19 mouse cellular contexts compared by ENCODE assay signal in the genomic region with DNA sequence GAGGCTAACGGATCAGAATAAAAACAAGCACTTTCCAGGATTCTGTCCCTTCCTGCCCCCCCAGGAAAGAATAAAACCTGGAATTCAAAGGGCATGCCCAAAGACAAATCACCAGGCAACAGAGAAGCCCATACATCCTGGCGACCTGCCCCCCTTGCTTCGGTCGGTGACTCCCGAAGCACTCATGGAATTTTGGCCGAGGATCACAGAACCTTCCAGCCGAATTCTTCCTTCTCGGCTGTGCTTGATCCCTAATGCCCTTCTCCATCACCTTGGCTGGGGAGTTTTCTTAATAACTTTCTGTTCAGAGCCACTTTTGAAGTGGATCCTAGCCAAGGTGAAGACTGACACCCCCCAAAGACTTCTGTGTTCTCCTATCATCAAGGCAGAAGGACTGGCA.
A peak's percentile ranks its signal among the peaks of the same experiment; 100 is the strongest.
DNase-seq lines count a peak whose midpoint lies in the region; ATAC-seq and TF ChIP-seq lines count a peak whose summit lies in the region.
"Had no signal": no experiment of that assay in that cellular context is flagged by ENCODE, and none has a peak within 500 bp of the region (broad histone marks: within the 10 kb centered on the region; RNA-seq: fewer than 3 reads in every experiment).

No protein-coding gene starts in this region.

- no peaks in the 10 kb centered on the region for H3K79me2 ChIP-seq in heart, adult 2 months (replicated peaks; ENCODE audit: control insufficient read depth, insufficient read depth, low read length)

- no peak overlapping the region for H3K4me3 ChIP-seq in heart, adult 2 months
- H3K4me3 ChIP-seq in heart, embryonic 11.5 days (ENCODE audit: low read depth, low read length) = no peak overlapping the region
- no peak overlapping the region for H3K4me3 ChIP-seq in lung, embryonic 14.5 days (ENCODE audit: low read depth, low read length)
- H3K4me3 ChIP-seq in kidney, postnatal 0 days (replicated peaks; ENCODE audit: low read depth, low read length) = no peak overlapping the region
- no peak overlapping the region for H3K4me3 ChIP-seq in hindbrain, embryonic 13.5 days
- H3K4me3 ChIP-seq: erythroblast, embryonic 14.5 days; heart, embryonic 15.5 days; neural tube, embryonic 12.5 days had no signal

- H3K4me1 ChIP-seq in heart, adult 2 months (ENCODE audit: control insufficient read depth, insufficient read depth, low read length) = peaks cover 18% of the 10 kb centered on the region
- peaks cover 15% of the 10 kb centered on the region for H3K4me1 ChIP-seq in heart, embryonic 11.5 days (ENCODE audit: control insufficient read depth, insufficient read depth, low read length)
- H3K4me1 ChIP-seq in lung, embryonic 14.5 days (ENCODE audit: insufficient read depth) = peaks cover 5% of the 10 kb centered on the region; the same call in 1 of the 2 replicates
- H3K4me1 ChIP-seq in kidney, postnatal 0 days (replicated peaks; ENCODE audit: insufficient read depth, low read length) = peaks cover 18% of the 10 kb centered on the region
- 0 out of 2 replicates have a peak, but pooled peaks cover 3% of the 10 kb centered on the region for H3K4me1 ChIP-seq in hindbrain, embryonic 13.5 days (replicated peaks)
- H3K4me1 ChIP-seq: neural tube, embryonic 12.5 days had no signal

- H3K9ac ChIP-seq in heart, adult 2 months (ENCODE audit: low read depth, low read length) = no peak overlapping the region
- no peak overlapping the region for H3K9ac ChIP-seq in heart, embryonic 11.5 days (ENCODE audit: low read depth, low read length)
- no peak overlapping the region for H3K9ac ChIP-seq in lung, embryonic 14.5 days
- H3K9ac ChIP-seq in kidney, postnatal 0 days (ENCODE audit: low read depth, low read length) = no peak overlapping the region
- no peak overlapping the region for H3K9ac ChIP-seq in hindbrain, embryonic 13.5 days
- H3K9ac ChIP-seq: heart, embryonic 15.5 days; neural tube, embryonic 12.5 days had no signal

- intact Hi-C loops in heart, adult 2 months (cut with DNase I) = loop anchor here (2.0 to 10.0 kb wide), 3 partner anchors 22 to 426 kb away; a partner anchor contains a TSS

- TF ChIP-seq CTCF in heart, adult 2 months (IDR thresholded peaks at IDR 0.05) = no peak
- no peak for TF ChIP-seq CTCF in lung, embryonic 14.5 days (IDR thresholded peaks at IDR 0.05; ENCODE audit: low read depth)
- no peak for TF ChIP-seq CTCF in kidney, postnatal 0 days (IDR thresholded peaks at IDR 0.05; ENCODE audit: low read depth)

- no peaks in the 10 kb centered on the region for H3K27me3 ChIP-seq in heart, adult 2 months (ENCODE audit: control insufficient read depth, insufficient read depth, low read length)
- H3K27me3 ChIP-seq in heart, embryonic 11.5 days (ENCODE audit: control insufficient read depth, insufficient read depth, low read length) = no peaks in the 10 kb centered on the region
- no peaks in the 10 kb centered on the region for H3K27me3 ChIP-seq in lung, embryonic 14.5 days (ENCODE audit: insufficient read depth, low read length)
- no peaks in the 10 kb centered on the region for H3K27me3 ChIP-seq in kidney, postnatal 0 days (ENCODE audit: insufficient read depth, low read length)
- H3K27me3 ChIP-seq in hindbrain, embryonic 13.5 days = no peaks in the 10 kb centered on the region
- H3K27me3 ChIP-seq: heart, embryonic 15.5 days; neural tube, embryonic 12.5 days had no signal

- TF ChIP-seq EP300 in heart, adult 2 months (IDR thresholded peaks at IDR 0.05; ENCODE audit: insufficient read depth, low read depth, low read length) = no peak

- no peak overlapping the region for H3K4me2 ChIP-seq in heart, embryonic 11.5 days
- H3K4me2 ChIP-seq in lung, embryonic 14.5 days = no peak overlapping the region
- H3K4me2 ChIP-seq in kidney, postnatal 0 days (ENCODE audit: low read length) = no peak overlapping the region
- no peak overlapping the region for H3K4me2 ChIP-seq in hindbrain, embryonic 13.5 days
- H3K4me2 ChIP-seq: heart, embryonic 15.5 days; liver, embryonic 11.5 days; neural tube, embryonic 12.5 days had no signal

- peaks cover 5% of the 10 kb centered on the region; the same call in 1 of the 2 replicates for H3K36me3 ChIP-seq in heart, adult 2 months (ENCODE audit: control insufficient read depth, insufficient read depth, low read length)
- H3K36me3 ChIP-seq in heart, embryonic 11.5 days (ENCODE audit: control insufficient read depth, insufficient read depth, low read length) = no peaks in the 10 kb centered on the region
- H3K36me3 ChIP-seq in lung, embryonic 14.5 days (ENCODE audit: insufficient read depth) = no peaks in the 10 kb centered on the region
- no peaks in the 10 kb centered on the region for H3K36me3 ChIP-seq in kidney, postnatal 0 days (ENCODE audit: insufficient read depth, low read length)
- H3K36me3 ChIP-seq in hindbrain, embryonic 13.5 days = no peaks in the 10 kb centered on the region
- H3K36me3 ChIP-seq: heart, embryonic 15.5 days; neural tube, embryonic 12.5 days had no signal

- ATAC-seq in heart, embryonic 11.5 days (replicated peaks; ENCODE audit: insufficient number of reproducible peaks, low FRiP score, low TSS enrichment) = no peak
- no peak for ATAC-seq in lung, embryonic 14.5 days (ENCODE audit: insufficient read depth)
- no peak for ATAC-seq in kidney, postnatal 0 days (replicated peaks; ENCODE audit: low FRiP score, low read depth)
- ATAC-seq in hindbrain, embryonic 13.5 days (ENCODE audit: low FRiP score) = no peak
- ATAC-seq: forebrain, embryonic 14.5 days; hindbrain, embryonic 16.5 days; intestine, postnatal 0 days had no signal

- peak; percentile 29 to 36 for DNase-seq in heart, adult 2 months
- peak; percentile 40 for DNase-seq in lung, embryonic 14.5 days
- no peak for DNase-seq in lung, postnatal 36 days
- peak; percentile 62 for DNase-seq in adrenal gland, postnatal 10 days
- DNase-seq in kidney, postnatal 0 days (ENCODE audit: low spot score) = peak; percentile 43
- no peak for DNase-seq in cerebellum, adult 11-12 months
- DNase-seq: cerebellum, adult 18-20 months; right cerebral cortex, postnatal 25 days; thymus, postnatal 14 days had no signal

- WGBS in heart, adult 2 months = 24% methylated on average over 8 of the region's 8 CpGs
- 71% methylated on average over 8 of the region's 8 CpGs for WGBS in heart, embryonic 11.5 days (ENCODE audit: insufficient replicate concordance)
- WGBS in lung, embryonic 14.5 days = 63% methylated on average over 8 of the region's 8 CpGs
- WGBS in kidney, postnatal 0 days = 49% methylated on average over 8 of the region's 8 CpGs
- 86% methylated on average over 8 of the region's 8 CpGs for WGBS in hindbrain, embryonic 13.5 days

- no peaks in the 10 kb centered on the region for H3K9me3 ChIP-seq in heart, embryonic 11.5 days (replicated peaks; ENCODE audit: control insufficient read depth, low read length)
- H3K9me3 ChIP-seq in lung, embryonic 14.5 days (ENCODE audit: low read depth, low read length) = no peaks in the 10 kb centered on the region
- H3K9me3 ChIP-seq in kidney, postnatal 0 days (replicated peaks; ENCODE audit: low read length) = no peaks in the 10 kb centered on the region
- no peaks in the 10 kb centered on the region; the same call in 1 of the 2 replicates for H3K9me3 ChIP-seq in hindbrain, embryonic 13.5 days
- H3K9me3 ChIP-seq: heart, embryonic 15.5 days had no signal

- H3K27ac ChIP-seq in heart, adult 2 months = peak overlapping the region; percentile 71; the same call in 1 of the 2 replicates
- no peak overlapping the region for H3K27ac ChIP-seq in heart, embryonic 11.5 days (ENCODE audit: low read depth, low read length)
- H3K27ac ChIP-seq in lung, embryonic 14.5 days (ENCODE audit: low read depth) = no peak overlapping the region
- no peak overlapping the region for H3K27ac ChIP-seq in kidney, postnatal 0 days
- H3K27ac ChIP-seq in hindbrain, embryonic 13.5 days = no peak overlapping the region
- H3K27ac ChIP-seq: neural tube, embryonic 12.5 days; stomach, postnatal 0 days had no signal

- TF ChIP-seq POLR2A in heart, adult 2 months (IDR thresholded peaks at IDR 0.05; ENCODE audit: insufficient read depth, low read depth, low read length) = no peak

Comparison
In these comparisons a context has a peak if more than half of its experiments do, and no peak if none do; other contexts are left out.
1. DNase-seq: peak in heart, adult 2 months (2 of 2), lung, embryonic 14.5 days (single experiment), adrenal gland, postnatal 10 days (single experiment) and kidney, postnatal 0 days (single experiment); none in lung, postnatal 36 days (single experiment) and cerebellum, adult 11-12 months (single experiment).